In genomic region chr9:87341438-87341837, GRCm38 (mm10) we compare ENCODE assay signal across 11 mouse cellular contexts.
"Had no signal": no experiment of that assay in that cellular context is flagged by ENCODE, and none has a peak within 500 bp of the region (broad histone marks: within the 10 kb centered on the region; RNA-seq: fewer than 3 reads in every experiment).

No protein-coding gene starts in this region.

- H3K27me3 ChIP-seq: liver, embryonic 13.5 days; midbrain, embryonic 13.5 days had no signal

- H3K9me3 ChIP-seq: limb, embryonic 12.5 days; liver, embryonic 13.5 days; midbrain, embryonic 13.5 days had no signal

- H3K27ac ChIP-seq: layer of hippocampus, adult 2 months; limb, embryonic 12.5 days; liver, embryonic 13.5 days; midbrain, embryonic 13.5 days had no signal

- H3K4me1 ChIP-seq: liver, embryonic 13.5 days; midbrain, embryonic 13.5 days had no signal

- DNase-seq: kidney, postnatal 25 days; liver; liver, embryonic 13.5 days; liver, postnatal 0 days; lung, postnatal 14 days; right cerebral cortex, adult 18-20 months; right cerebral cortex, postnatal 25 days; thymus, adult 18-20 months had no signal

- H3K4me3 ChIP-seq: layer of hippocampus, adult 2 months; limb, embryonic 12.5 days; liver, embryonic 13.5 days; midbrain, embryonic 13.5 days had no signal

- H3K36me3 ChIP-seq: limb, embryonic 12.5 days; liver, embryonic 13.5 days; midbrain, embryonic 13.5 days had no signal

- H3K4me2 ChIP-seq: limb, embryonic 12.5 days; liver, embryonic 13.5 days; midbrain, embryonic 13.5 days had no signal

- H3K9ac ChIP-seq: limb, embryonic 12.5 days; liver, embryonic 13.5 days; liver, postnatal 0 days; midbrain, embryonic 13.5 days had no signal
